Mouse (Mus musculus): ENCODE results near the gene Spag17. TPM values are rescaled to one million over a fixed set of nuclear protein-coding genes. Genes with fewer than 3 reads are reported as not detected.

Gene Spag17
- polyA plus RNA-seq, 1 experiment: 0.21 TPM

DNA sequence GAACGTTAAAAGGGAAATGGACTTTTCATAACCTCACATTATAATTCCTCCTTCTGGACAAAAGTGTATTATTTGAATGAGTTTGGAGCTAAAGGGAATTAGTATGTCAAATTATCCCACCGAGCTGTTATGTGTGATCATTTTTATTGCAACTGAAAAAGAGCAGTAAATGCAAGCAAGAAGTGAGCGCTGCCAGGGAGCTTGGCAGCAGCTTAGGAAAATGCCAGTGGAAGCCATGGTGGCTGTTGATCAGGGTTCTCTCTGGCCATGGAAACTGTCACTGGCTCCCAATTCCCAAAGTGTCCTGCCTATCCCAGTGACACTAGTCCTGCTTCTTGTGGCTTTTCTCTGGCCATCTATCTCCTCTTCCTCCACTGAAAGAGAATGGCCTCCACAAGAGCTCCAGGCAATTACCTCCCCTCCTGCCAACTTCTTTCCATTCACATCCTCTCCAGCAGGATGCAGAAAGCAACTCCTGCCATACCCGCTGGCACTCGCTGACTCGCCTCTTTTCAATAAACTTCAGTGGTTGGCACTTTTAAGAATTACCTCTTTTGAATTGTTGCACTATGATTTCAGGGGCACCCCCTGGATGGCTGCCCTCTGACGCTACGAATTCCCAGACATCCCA is 28.7 kb downstream of the Spag17 start:
- TF ChIP-seq CTCF (IDR thresholded peaks at IDR 0.05; ENCODE audit: borderline replicate concordance, extremely low read depth, insufficient read depth, insufficient read length) (no peak), POLR2A (IDR thresholded peaks at IDR 0.05; ENCODE audit: borderline replicate concordance, extremely low read depth, insufficient read depth, insufficient read length, poor library complexity, severe bottlenecking) (no peak)
- peak; percentile 52 for DNase-seq (ENCODE audit: low read depth)

DNA sequence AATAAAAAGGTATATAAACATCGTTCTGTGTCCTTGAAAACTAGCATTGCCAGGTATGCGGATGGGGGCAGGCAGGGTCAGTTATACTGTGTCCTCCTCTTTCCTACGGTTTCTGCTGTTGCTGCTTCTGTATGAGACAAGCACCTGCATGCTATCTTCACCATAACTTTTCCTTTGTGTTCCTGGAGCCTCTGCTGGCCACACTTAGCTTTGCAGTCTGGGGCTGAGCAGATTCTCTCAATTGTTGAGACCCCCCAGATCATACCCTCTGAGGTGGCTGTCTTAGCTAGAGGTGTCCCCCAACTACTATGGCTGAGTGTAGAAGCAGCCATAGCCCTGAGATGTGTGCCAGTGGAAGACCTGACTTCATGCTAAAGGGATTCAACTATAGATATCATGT is 37.7 kb downstream of the Spag17 start:
- TF ChIP-seq POLR2A (IDR thresholded peaks at IDR 0.05; ENCODE audit: borderline replicate concordance, extremely low read depth, insufficient read depth, insufficient read length, poor library complexity, severe bottlenecking) (no peak), CTCF (IDR thresholded peaks at IDR 0.05; ENCODE audit: borderline replicate concordance, extremely low read depth, insufficient read depth, insufficient read length) (peak; percentile 19; the same call in 1 of the 2 replicates)
- no peak for DNase-seq (ENCODE audit: low read depth)

DNA sequence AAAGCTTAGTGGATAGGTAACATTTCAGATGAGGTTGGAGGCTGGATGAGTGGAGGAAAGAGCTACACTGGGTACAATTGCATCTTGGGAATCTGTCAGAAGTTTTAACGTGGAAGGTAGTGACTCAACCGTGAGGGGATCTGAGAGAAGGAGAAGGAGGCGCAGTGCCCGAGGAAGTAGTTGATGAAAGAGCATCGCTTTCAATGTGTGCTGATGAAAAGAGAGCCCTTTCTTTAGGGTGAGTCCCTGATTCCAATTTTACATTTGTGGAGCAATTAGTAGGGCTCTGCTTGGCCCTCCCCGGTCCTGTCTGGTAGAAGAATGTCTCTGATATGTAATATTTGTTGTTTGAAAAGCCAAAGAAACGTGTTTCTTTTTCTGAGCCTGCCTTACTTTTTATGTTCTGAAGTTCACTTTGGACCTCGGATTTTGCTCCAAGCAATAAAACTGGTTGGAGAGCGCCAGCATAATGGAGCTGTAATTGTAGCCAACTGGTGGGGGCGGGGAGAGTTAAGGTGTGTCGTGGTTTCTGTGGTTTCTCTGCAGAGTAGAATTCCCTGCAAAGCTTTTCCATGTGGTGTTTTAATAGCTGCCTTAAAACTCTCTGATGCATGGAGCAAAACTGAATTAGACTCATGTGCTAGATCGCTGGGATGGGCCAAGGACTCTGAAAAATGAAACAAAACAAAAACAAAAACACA is 45.9 kb downstream of the Spag17 start:
- no peak for DNase-seq (ENCODE audit: low read depth)
- TF ChIP-seq POLR2A (IDR thresholded peaks at IDR 0.05; ENCODE audit: borderline replicate concordance, extremely low read depth, insufficient read depth, insufficient read length, poor library complexity, severe bottlenecking): no peak
- no peak for TF ChIP-seq CTCF (IDR thresholded peaks at IDR 0.05; ENCODE audit: borderline replicate concordance, extremely low read depth, insufficient read depth, insufficient read length)

DNA sequence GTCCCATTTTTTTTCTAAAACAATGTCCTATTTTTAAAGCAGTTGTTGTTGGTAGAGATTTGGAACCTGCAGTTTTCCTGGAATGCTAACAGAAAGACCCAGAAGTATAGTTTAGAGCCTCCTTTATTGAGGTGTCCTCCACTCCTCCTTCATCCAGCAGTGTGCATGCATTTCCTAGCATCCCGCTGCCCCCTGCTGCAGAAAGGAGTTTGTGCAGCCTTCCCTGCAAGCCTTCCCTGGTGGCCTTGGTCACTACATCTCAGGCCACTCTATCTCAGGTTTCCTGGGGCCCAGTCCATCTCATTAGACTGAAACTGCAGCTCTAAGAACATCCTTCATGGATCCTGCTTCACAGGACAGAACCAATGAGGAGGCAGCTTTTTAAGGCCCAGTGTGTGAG is 51.0 kb downstream of the Spag17 start:
- TF ChIP-seq POLR2A (IDR thresholded peaks at IDR 0.05; ENCODE audit: borderline replicate concordance, extremely low read depth, insufficient read depth, insufficient read length, poor library complexity, severe bottlenecking) (no peak), CTCF (IDR thresholded peaks at IDR 0.05; ENCODE audit: borderline replicate concordance, extremely low read depth, insufficient read depth, insufficient read length) (peak; percentile 60)
- DNase-seq (ENCODE audit: low read depth): peak; percentile 37

DNA sequence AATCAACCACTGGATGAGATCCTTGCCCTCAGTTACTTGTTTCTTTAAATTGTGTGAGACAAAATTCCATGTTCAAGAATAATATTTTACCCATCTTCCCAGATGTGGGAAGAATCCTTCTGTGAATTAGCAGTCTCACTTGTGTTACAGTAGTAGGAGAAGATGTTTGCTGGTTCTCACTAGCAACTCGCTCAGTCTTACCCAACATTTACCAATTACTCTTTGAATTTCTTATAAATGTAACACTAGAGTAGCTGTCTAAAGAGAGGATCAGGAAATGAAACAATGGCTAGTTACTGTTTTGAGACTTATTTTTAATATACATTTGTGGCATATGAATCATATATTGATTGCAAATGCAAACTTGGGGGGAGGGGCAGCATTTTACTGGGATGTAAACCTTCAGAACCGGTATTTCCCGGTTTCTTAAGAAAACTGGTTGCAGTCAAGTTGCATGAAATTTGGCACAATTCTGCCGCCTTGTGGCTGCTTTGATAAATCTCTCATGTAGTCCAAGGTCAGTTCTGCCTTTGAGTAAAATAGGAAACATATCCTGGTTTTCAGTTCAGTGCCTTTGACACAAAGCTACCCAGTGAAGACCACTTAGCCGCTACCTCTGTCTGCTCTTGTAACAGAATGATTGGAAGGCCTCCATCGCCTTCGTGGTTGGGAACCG is 53.5 kb downstream of the Spag17 start:
- DNase-seq (ENCODE audit: low read depth): peak; percentile 88
- TF ChIP-seq POLR2A (IDR thresholded peaks at IDR 0.05; ENCODE audit: borderline replicate concordance, extremely low read depth, insufficient read depth, insufficient read length, poor library complexity, severe bottlenecking) (no peak), CTCF (IDR thresholded peaks at IDR 0.05; ENCODE audit: borderline replicate concordance, extremely low read depth, insufficient read depth, insufficient read length) (peak; percentile 65; the same call in 1 of the 2 replicates)

DNA sequence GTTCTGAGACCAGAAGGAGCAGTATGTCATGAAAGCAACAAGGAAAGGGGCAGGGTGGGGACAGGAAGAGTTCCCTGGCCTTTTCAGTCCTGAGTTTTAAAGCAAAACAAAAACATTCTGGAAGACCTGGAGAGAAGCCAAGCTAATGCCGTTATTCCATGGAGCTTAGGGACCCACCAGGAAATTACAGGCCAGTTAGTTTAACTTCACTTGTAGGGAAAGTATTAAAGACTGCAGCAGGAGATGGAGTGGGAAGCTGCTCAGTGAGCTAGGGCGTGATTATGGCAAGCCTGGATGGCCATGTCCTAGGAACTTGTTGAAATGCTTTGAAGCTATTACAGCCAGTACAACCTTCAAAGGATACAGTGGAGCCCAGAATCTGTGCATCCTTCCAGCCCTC is 60.0 kb downstream of the Spag17 start:
- no peak for TF ChIP-seq CTCF (IDR thresholded peaks at IDR 0.05; ENCODE audit: borderline replicate concordance, extremely low read depth, insufficient read depth, insufficient read length)
- TF ChIP-seq POLR2A (IDR thresholded peaks at IDR 0.05; ENCODE audit: borderline replicate concordance, extremely low read depth, insufficient read depth, insufficient read length, poor library complexity, severe bottlenecking): no peak
- peak; percentile 18 for DNase-seq (ENCODE audit: low read depth)

DNA sequence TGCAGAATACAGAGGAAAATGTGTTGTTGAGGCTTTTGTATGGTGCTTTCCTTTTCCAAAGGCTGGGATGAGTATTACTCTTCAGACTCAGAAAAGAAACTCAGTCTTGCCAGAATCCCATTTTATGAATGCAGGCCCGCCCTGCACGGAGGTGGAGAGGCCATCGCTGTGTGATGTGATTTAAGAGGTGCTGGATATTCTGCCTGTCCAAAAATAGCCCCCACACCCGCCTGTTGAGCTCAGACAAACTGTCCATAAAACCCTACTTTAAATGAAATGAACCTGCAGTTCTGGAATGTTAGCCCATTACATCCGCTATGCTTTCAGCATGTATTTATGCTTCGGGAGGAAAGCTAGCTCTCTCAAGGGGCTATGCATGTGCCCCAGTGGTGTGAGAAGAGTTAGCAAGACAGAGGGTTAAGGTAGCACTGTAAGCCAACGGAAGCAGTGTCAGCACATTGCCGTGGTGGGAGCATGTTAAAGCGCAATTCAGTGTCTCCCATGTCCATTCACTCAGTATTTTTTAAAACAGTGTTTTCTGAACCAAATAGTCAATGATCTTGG is 68.9 kb downstream of the Spag17 start:
- DNase-seq (ENCODE audit: low read depth): no peak

DNA sequence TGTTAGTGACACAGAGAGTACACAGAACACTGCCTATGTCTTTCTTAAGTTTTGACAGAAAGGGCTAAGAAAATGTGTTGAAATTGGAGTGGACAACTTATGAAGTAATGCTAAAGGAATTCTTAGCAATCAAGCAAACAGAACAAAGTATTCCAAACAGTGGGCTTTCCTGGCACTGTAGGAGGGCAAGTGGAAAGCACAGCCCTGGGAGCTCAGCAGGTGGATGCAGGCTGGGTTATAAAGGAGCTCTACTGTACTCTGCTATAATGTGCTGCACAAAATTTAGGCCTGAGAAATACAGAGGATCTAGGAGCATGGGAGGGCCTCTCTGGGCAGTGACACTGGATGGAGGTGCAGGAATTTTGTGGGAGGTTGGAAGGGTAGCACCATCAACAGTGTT is 71.3 kb downstream of the Spag17 start:
- no peak for DNase-seq (ENCODE audit: low read depth)
- TF ChIP-seq CTCF (IDR thresholded peaks at IDR 0.05; ENCODE audit: borderline replicate concordance, extremely low read depth, insufficient read depth, insufficient read length): no peak
- TF ChIP-seq POLR2A (IDR thresholded peaks at IDR 0.05; ENCODE audit: borderline replicate concordance, extremely low read depth, insufficient read depth, insufficient read length, poor library complexity, severe bottlenecking): no peak

More for the DNA sequence above, 68.9 kb downstream of the Spag17 start:
- no peak for TF ChIP-seq POLR2A (IDR thresholded peaks at IDR 0.05; ENCODE audit: borderline replicate concordance, extremely low read depth, insufficient read depth, insufficient read length, poor library complexity, severe bottlenecking)
- TF ChIP-seq CTCF (IDR thresholded peaks at IDR 0.05; ENCODE audit: borderline replicate concordance, extremely low read depth, insufficient read depth, insufficient read length): no peak

DNA sequence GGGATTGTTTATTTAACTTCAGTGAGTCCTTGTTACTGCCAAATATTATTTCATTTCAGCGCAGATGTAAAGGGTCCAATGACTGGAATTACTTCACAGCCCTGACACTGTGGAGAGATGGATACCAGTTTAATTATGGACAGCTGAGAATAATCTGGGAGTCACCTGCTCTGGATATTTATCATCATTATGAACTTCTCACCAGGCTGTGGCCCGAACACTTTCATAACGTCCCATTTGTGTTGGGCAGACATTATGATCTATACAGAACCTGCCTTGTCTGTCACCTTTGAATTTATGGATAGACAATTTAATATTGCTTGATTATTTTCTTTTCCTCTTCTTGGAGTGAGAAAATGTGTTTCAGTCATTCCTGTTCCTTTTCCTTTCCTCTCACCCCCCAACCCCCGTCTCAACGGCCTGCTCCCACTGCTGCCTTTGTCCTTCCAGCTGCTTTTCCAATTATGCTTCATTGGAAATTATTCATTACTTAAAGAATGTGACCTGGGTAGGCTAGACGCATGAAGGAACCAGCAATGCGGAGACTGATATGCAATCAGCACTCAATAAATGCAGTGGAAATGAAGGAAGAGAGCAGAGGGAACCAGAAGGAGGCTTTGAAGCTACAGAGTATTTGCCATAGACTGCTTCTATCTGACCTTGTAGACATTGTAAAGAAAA is 74.7 kb downstream of the Spag17 start:
- DNase-seq (ENCODE audit: low read depth): no peak
- TF ChIP-seq POLR2A (IDR thresholded peaks at IDR 0.05; ENCODE audit: borderline replicate concordance, extremely low read depth, insufficient read depth, insufficient read length, poor library complexity, severe bottlenecking): no peak
- no peak for TF ChIP-seq CTCF (IDR thresholded peaks at IDR 0.05; ENCODE audit: borderline replicate concordance, extremely low read depth, insufficient read depth, insufficient read length)

DNA sequence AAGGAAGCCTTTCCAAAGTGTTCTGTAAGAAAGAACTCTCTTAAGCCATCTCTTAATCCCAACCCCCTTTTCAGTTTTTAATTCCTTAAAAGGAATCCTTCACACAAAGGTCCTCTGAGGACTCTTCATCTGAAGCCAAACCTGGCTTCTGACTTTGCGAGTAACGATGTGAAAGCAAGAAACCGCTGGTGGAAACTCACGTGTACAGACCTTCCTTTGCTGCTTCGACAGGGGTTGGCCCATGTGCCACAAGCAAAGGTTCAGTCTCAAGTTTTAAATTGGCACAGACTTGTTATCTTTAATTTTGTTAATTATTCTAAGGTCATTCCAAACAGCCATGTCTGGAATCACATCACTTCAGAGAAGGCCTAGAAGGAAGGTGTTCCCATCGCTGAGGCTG is 79.1 kb downstream of the Spag17 start:
- TF ChIP-seq CTCF (IDR thresholded peaks at IDR 0.05; ENCODE audit: borderline replicate concordance, extremely low read depth, insufficient read depth, insufficient read length) (no peak), POLR2A (IDR thresholded peaks at IDR 0.05; ENCODE audit: borderline replicate concordance, extremely low read depth, insufficient read depth, insufficient read length, poor library complexity, severe bottlenecking) (no peak)
- DNase-seq (ENCODE audit: low read depth): no peak

DNA sequence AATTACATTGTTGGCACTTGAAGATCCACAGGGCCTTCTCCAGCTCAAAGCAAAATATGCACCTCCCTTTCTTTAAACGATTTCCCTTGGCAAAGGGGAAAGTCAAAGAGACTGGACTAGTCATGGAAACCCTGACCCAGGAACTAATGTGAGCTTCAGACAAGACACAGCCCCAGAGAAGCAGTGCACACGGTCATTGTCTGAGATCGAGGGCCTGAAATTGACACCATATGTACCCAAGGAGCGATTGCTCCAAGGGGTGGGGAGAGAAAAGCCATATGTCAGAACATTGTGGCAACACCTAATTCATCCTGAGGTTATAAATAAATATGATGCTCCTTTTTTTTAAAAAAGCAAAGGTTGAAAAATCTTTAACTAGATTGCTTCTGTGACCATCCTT is 80.7 kb downstream of the Spag17 start:
- TF ChIP-seq CTCF (IDR thresholded peaks at IDR 0.05; ENCODE audit: borderline replicate concordance, extremely low read depth, insufficient read depth, insufficient read length) (no peak), POLR2A (IDR thresholded peaks at IDR 0.05; ENCODE audit: borderline replicate concordance, extremely low read depth, insufficient read depth, insufficient read length, poor library complexity, severe bottlenecking) (no peak)
- no peak for DNase-seq (ENCODE audit: low read depth)

Data from brain, embryonic 14.5 days (tissue).